Mouse (Mus musculus): ENCODE measurements around the gene Prdm16. TPM values are rescaled to one million over a fixed set of nuclear protein-coding genes. Genes with fewer than 3 reads are reported as not detected.

Prdm16 gene
- polyA plus RNA-seq, 1 experiment = not detected

DNA sequence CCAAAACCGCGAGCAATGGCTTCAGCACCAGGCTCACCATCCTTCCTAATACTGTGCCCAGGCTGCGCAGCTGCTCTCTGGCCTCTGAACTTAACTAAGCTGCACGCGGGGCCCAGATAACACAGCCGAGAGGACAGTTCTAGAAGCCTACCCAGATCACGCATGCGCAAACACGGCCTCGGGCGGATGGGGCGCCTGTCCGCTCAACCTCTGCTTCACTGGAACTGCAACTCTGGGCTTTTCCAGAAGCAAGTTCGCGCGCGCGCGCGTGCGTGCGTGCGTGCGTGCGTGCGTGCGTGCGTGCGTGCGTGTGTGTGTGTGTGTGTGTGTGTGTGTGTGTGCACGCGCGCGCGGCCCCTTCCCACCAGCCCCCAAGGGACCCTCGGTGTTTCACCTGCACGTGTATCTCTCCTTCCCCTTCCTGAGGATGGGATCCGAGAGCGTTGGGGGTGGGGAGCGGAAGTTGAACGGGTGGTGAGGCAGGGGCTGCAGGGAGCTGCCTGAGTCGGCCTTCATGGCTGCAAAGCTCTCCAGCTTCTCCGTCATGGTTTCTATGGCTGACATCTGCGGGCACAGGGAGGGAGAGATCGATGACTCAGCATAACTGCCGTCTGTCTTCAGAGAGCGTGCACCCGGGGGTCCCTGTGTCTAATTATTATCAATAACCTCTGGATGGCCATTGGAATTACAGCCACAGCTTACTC is 301.8 kb downstream of the Prdm16 start:
- H3K79me3 ChIP-seq (ENCODE audit: low read depth) = no peaks in the 10 kb centered on the region
- TF ChIP-seq CEBPB (IDR thresholded peaks at IDR 0.05; ENCODE audit: low read depth) (no peak), CTCF (IDR thresholded peaks at IDR 0.05; ENCODE audit: control insufficient read depth, insufficient read depth, insufficient read length) (no peak), MYOG (IDR thresholded peaks at IDR 0.05; ENCODE audit: control insufficient read depth, extremely low read depth, insufficient read length) (no peak), USF1 (IDR thresholded peaks at IDR 0.05; ENCODE audit: low read depth) (no peak), MYOD1 (IDR thresholded peaks at IDR 0.05; ENCODE audit: control insufficient read depth, insufficient read length, low read depth) (no peak), MAX (IDR thresholded peaks at IDR 0.05) (no peak), FOSL1 (IDR thresholded peaks at IDR 0.05; ENCODE audit: insufficient read depth, low read length, poor library complexity, severe bottlenecking) (no peak)
- H3K27me3 ChIP-seq (ENCODE audit: control insufficient read depth, insufficient read depth, insufficient read length) = no peaks in the 10 kb centered on the region
- H3K36me3 ChIP-seq (ENCODE audit: control insufficient read depth, insufficient read depth) = no peaks in the 10 kb centered on the region
- H3ac ChIP-seq (ENCODE audit: control insufficient read depth, insufficient read length, low read depth) = no peak overlapping the region
- no peak overlapping the region for H3K4me3 ChIP-seq (ENCODE audit: insufficient read depth, poor library complexity, severe bottlenecking)
- no peaks in the 10 kb centered on the region for H3K79me2 ChIP-seq (ENCODE audit: control insufficient read depth, insufficient read depth)

DNA sequence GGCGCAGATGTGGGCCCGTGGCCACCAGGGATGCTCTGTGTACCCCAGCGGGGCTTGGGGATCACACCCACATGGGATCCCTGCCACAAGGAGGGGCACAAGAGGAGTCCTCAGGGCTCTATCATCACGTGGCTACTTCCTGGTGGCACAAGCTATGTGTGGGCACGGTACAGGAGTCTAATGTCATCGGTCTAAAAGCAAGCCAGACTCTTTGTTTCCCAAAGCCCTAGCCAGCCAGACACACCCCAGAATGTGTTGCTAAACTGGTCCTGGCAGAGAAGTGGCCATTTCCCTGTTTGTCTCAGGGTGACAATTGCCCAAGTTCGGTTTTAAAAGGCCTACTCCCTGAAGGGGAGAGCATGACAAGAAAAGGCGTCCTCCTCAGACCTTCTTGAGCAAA is 303.4 kb downstream of the Prdm16 start:
- no peaks in the 10 kb centered on the region for H3K79me3 ChIP-seq (ENCODE audit: low read depth)
- no peak overlapping the region for H3K4me3 ChIP-seq (ENCODE audit: insufficient read depth, poor library complexity, severe bottlenecking)
- H3K36me3 ChIP-seq (ENCODE audit: control insufficient read depth, insufficient read depth) = no peaks in the 10 kb centered on the region
- H3K79me2 ChIP-seq (ENCODE audit: control insufficient read depth, insufficient read depth) = no peaks in the 10 kb centered on the region
- H3ac ChIP-seq (ENCODE audit: control insufficient read depth, insufficient read length, low read depth) = no peak overlapping the region
- H3K27me3 ChIP-seq (ENCODE audit: control insufficient read depth, insufficient read depth, insufficient read length) = no peaks in the 10 kb centered on the region
- TF ChIP-seq USF1 (IDR thresholded peaks at IDR 0.05; ENCODE audit: low read depth) (no peak), MYOG (IDR thresholded peaks at IDR 0.05; ENCODE audit: control insufficient read depth, extremely low read depth, insufficient read length) (no peak), MAX (IDR thresholded peaks at IDR 0.05) (no peak), FOSL1 (IDR thresholded peaks at IDR 0.05; ENCODE audit: insufficient read depth, low read length, poor library complexity, severe bottlenecking) (no peak), CTCF (IDR thresholded peaks at IDR 0.05; ENCODE audit: control insufficient read depth, insufficient read depth, insufficient read length) (no peak), MYOD1 (IDR thresholded peaks at IDR 0.05; ENCODE audit: control insufficient read depth, insufficient read length, low read depth) (no peak), CEBPB (IDR thresholded peaks at IDR 0.05; ENCODE audit: low read depth) (no peak)

DNA sequence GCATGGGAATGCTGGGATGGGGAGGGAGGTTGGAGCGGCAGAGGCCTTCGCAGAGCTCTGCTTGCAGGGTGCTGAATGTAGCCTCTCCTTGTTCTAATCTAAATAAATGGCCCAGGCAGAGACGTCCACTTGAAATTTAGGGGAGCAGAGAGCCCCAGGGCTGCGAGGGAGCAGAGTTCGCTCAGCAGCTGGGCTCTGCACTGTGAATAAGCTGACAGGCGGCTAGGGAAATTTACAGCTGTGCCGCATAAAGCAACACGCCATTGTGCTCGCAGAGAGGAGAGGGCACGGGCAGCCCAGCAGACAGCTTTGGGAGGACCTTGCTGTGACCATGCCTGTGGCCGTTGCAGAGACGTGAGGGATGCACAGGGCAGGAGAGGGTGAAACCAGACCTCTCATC is 305.4 kb downstream of the Prdm16 start:
- H3K36me3 ChIP-seq (ENCODE audit: control insufficient read depth, insufficient read depth) = no peaks in the 10 kb centered on the region
- no peaks in the 10 kb centered on the region for H3K79me3 ChIP-seq (ENCODE audit: low read depth)
- no peaks in the 10 kb centered on the region for H3K79me2 ChIP-seq (ENCODE audit: control insufficient read depth, insufficient read depth)
- no peaks in the 10 kb centered on the region for H3K27me3 ChIP-seq (ENCODE audit: control insufficient read depth, insufficient read depth, insufficient read length)
- no peak overlapping the region for H3K4me3 ChIP-seq (ENCODE audit: insufficient read depth, poor library complexity, severe bottlenecking)
- TF ChIP-seq CTCF (IDR thresholded peaks at IDR 0.05; ENCODE audit: control insufficient read depth, insufficient read depth, insufficient read length) (no peak), MYOD1 (IDR thresholded peaks at IDR 0.05; ENCODE audit: control insufficient read depth, insufficient read length, low read depth) (no peak), MYOG (IDR thresholded peaks at IDR 0.05; ENCODE audit: control insufficient read depth, extremely low read depth, insufficient read length) (no peak), FOSL1 (IDR thresholded peaks at IDR 0.05; ENCODE audit: insufficient read depth, low read length, poor library complexity, severe bottlenecking) (no peak), USF1 (IDR thresholded peaks at IDR 0.05; ENCODE audit: low read depth) (no peak), MAX (IDR thresholded peaks at IDR 0.05) (no peak), CEBPB (IDR thresholded peaks at IDR 0.05; ENCODE audit: low read depth) (no peak)
- no peak overlapping the region for H3ac ChIP-seq (ENCODE audit: control insufficient read depth, insufficient read length, low read depth)

DNA sequence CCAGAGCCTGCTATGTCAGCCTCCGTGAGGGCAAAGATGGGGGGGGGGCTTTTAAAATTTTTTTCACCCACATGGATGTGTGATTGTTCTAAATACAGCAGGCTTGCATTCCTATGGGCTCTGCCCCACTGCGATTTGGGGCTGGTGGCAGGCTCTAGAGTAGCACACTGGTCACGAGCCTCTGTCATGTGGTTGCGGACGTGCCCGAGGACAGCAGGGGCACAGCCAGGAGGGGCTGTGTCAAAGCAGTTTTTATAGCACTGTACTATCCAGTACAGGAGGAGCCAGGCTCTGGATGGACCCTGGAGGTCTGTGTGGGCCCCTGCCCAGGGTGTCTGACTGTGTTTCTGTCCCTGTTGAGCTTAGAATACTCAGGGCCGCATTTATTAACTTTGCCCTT is 306.7 kb downstream of the Prdm16 start:
- no peak for TF ChIP-seq MYOG (IDR thresholded peaks at IDR 0.05; ENCODE audit: control insufficient read depth, extremely low read depth, insufficient read length)
- TF ChIP-seq MYOD1 (IDR thresholded peaks at IDR 0.05; ENCODE audit: control insufficient read depth, insufficient read length, low read depth) = no peak

DNA sequence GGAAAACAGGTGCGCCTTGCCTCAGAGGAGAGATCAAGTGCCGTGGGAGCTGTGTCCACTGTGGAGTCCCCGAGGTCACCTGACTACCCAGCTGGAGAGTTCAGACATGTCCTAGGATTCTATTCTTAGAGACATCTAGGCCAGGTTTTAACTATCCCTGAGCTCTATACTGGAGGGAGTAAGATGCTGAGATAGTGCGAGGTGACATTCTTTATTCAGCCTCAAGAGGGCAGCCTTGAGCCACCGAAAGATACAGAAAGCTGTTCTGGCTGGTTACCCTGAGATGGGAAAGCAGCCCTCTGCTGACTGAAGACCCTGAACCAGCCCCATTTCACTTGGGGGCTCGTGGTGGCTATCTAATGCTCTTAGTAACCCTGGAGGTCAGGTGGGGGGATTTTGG is 307.8 kb downstream of the Prdm16 start:
- TF ChIP-seq CEBPB (IDR thresholded peaks at IDR 0.05; ENCODE audit: low read depth) (no peak), MYOD1 (IDR thresholded peaks at IDR 0.05; ENCODE audit: control insufficient read depth, insufficient read length, low read depth) (no peak), FOSL1 (IDR thresholded peaks at IDR 0.05; ENCODE audit: insufficient read depth, low read length, poor library complexity, severe bottlenecking) (no peak), MYOG (IDR thresholded peaks at IDR 0.05; ENCODE audit: control insufficient read depth, extremely low read depth, insufficient read length) (no peak), CTCF (IDR thresholded peaks at IDR 0.05; ENCODE audit: control insufficient read depth, insufficient read depth, insufficient read length) (no peak), USF1 (IDR thresholded peaks at IDR 0.05; ENCODE audit: low read depth) (no peak), MAX (IDR thresholded peaks at IDR 0.05) (no peak)
- H3K27me3 ChIP-seq (ENCODE audit: control insufficient read depth, insufficient read depth, insufficient read length) = no peaks in the 10 kb centered on the region
- H3K4me3 ChIP-seq (ENCODE audit: insufficient read depth, poor library complexity, severe bottlenecking) = no peak overlapping the region
- no peaks in the 10 kb centered on the region for H3K79me2 ChIP-seq (ENCODE audit: control insufficient read depth, insufficient read depth)
- H3K79me3 ChIP-seq (ENCODE audit: low read depth) = no peaks in the 10 kb centered on the region
- H3ac ChIP-seq (ENCODE audit: control insufficient read depth, insufficient read length, low read depth) = no peak overlapping the region
- no peaks in the 10 kb centered on the region for H3K36me3 ChIP-seq (ENCODE audit: control insufficient read depth, insufficient read depth)

More for the DNA sequence above, 306.7 kb downstream of the Prdm16 start:
- Histone ChIP-seq H3K4me3 (ENCODE audit: insufficient read depth, poor library complexity, severe bottlenecking) (no peak overlapping the region), H3ac (ENCODE audit: control insufficient read depth, insufficient read length, low read depth) (no peak overlapping the region), H3K79me3 (ENCODE audit: low read depth) (no peaks in the 10 kb centered on the region), H3K79me2 (ENCODE audit: control insufficient read depth, insufficient read depth) (no peaks in the 10 kb centered on the region), H3K36me3 (ENCODE audit: control insufficient read depth, insufficient read depth) (no peaks in the 10 kb centered on the region), H3K27me3 (ENCODE audit: control insufficient read depth, insufficient read depth, insufficient read length) (no peaks in the 10 kb centered on the region)

DNA sequence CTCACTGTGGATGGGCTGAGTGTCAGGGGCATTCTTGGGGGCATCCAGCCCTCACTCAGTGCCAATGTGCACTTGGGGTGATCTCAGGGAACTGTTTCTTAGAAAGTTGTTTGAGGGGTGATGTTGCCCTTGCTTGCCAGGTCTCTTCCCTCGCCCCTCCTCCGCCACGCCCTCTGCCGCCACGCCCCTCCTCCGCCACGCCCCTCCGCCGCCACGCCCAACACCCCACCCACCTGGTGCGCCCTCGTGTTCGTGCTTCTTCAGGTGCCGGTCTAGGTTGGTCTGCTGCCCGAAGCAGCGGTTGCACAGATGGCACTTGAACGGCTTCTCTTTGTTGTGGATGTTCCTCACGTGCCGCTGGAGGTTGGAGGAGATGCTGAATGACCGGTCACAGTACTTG is 308.2 kb downstream of the Prdm16 start:
- Histone ChIP-seq H3ac (ENCODE audit: control insufficient read depth, insufficient read length, low read depth) (no peak overlapping the region), H3K4me3 (ENCODE audit: insufficient read depth, poor library complexity, severe bottlenecking) (no peak overlapping the region), H3K79me3 (ENCODE audit: low read depth) (no peaks in the 10 kb centered on the region), H3K36me3 (ENCODE audit: control insufficient read depth, insufficient read depth) (no peaks in the 10 kb centered on the region), H3K27me3 (ENCODE audit: control insufficient read depth, insufficient read depth, insufficient read length) (no peaks in the 10 kb centered on the region), H3K79me2 (ENCODE audit: control insufficient read depth, insufficient read depth) (no peaks in the 10 kb centered on the region)
- no peak for TF ChIP-seq MAX (IDR thresholded peaks at IDR 0.05)
- no peak for TF ChIP-seq CTCF (IDR thresholded peaks at IDR 0.05; ENCODE audit: control insufficient read depth, insufficient read depth, insufficient read length)
- TF ChIP-seq USF1 (IDR thresholded peaks at IDR 0.05; ENCODE audit: low read depth) = no peak
- no peak for TF ChIP-seq MYOG (IDR thresholded peaks at IDR 0.05; ENCODE audit: control insufficient read depth, extremely low read depth, insufficient read length)
- TF ChIP-seq MYOD1 (IDR thresholded peaks at IDR 0.05; ENCODE audit: control insufficient read depth, insufficient read length, low read depth) = no peak
- TF ChIP-seq FOSL1 (IDR thresholded peaks at IDR 0.05; ENCODE audit: insufficient read depth, low read length, poor library complexity, severe bottlenecking) = no peak
- no peak for TF ChIP-seq CEBPB (IDR thresholded peaks at IDR 0.05; ENCODE audit: low read depth)

Measured in C2C12 (cell line).